Mouse (Mus musculus) mesoderm, embryonic 11.5 days (tissue): ENCODE measurements around the gene Luc7l2.

Experiments used
- DNase-seq: peaks from one replicate; pipeline ENCODE4 v3.0.0-alpha.2; 2012; ENCODE audit warnings: low read depth, low spot score

Gene Luc7l2

GRCm38 (mm10) chr6:38576096-38576495 is 25.0 kb downstream of the Luc7l2 start:
- DNase-seq = no peak

- no peak for DNase-seq
Measured at GRCm38 (mm10) chr6:38580112-38580857, 29.2 kb downstream of the Luc7l2 start.

- DNase-seq = no peak
Measured at GRCm38 (mm10) chr6:38581711-38582110, 30.6 kb downstream of the Luc7l2 start.

- no peak for DNase-seq
Measured at GRCm38 (mm10) chr6:38597481-38597880, 46.3 kb downstream of the Luc7l2 start.

GRCm38 (mm10) chr6:38609892-38610291 is 58.8 kb downstream of the Luc7l2 start:
- DNase-seq = peak; percentile 6

GRCm38 (mm10) chr6:38622406-38622805 is 71.3 kb downstream of the Luc7l2 start:
- DNase-seq = no peak

- DNase-seq = no peak
Measured at GRCm38 (mm10) chr6:38623457-38623856, 72.3 kb downstream of the Luc7l2 start.

GRCm38 (mm10) chr6:38624439-38624838 is 73.3 kb downstream of the Luc7l2 start:
- DNase-seq = no peak

GRCm38 (mm10) chr6:38626086-38626485 is 75.0 kb downstream of the Luc7l2 start:
- DNase-seq = no peak

- no peak for DNase-seq
Measured at GRCm38 (mm10) chr6:38627081-38627480, 75.9 kb downstream of the Luc7l2 start.

GRCm38 (mm10) chr6:38627486-38627885 is 76.4 kb downstream of the Luc7l2 start:
- no peak for DNase-seq

- no peak for DNase-seq
Measured at GRCm38 (mm10) chr6:38629556-38629955, 78.4 kb downstream of the Luc7l2 start.

GRCm38 (mm10) chr6:38632826-38633225 is 81.7 kb downstream of the Luc7l2 start:
- no peak for DNase-seq

- no peak for DNase-seq
Measured at GRCm38 (mm10) chr6:38634461-38634860, 83.3 kb downstream of the Luc7l2 start.

GRCm38 (mm10) chr6:38635941-38636851 is 85.1 kb downstream of the Luc7l2 start:
- DNase-seq = peak; percentile 50

GRCm38 (mm10) chr6:38636852-38637618 is 85.9 kb downstream of the Luc7l2 start, which contains the start of gene Klrg2:
Gene Klrg2, minus strand, starts transcription at chr6:38637242.
- peak; percentile 59 for DNase-seq

- no peak for DNase-seq
Measured at GRCm38 (mm10) chr6:38640401-38640800, 89.3 kb downstream of the Luc7l2 start.

GRCm38 (mm10) chr6:38641228-38641627 is 90.1 kb downstream of the Luc7l2 start:
- DNase-seq = no peak

- no peak for DNase-seq
Measured at GRCm38 (mm10) chr6:38641645-38642044, 90.5 kb downstream of the Luc7l2 start.

GRCm38 (mm10) chr6:38642593-38642992 is 91.5 kb downstream of the Luc7l2 start:
- no peak for DNase-seq

GRCm38 (mm10) chr6:38643039-38643438 is 91.9 kb downstream of the Luc7l2 start:
- DNase-seq = no peak

- no peak for DNase-seq
Measured at GRCm38 (mm10) chr6:38649545-38649944, 98.4 kb downstream of the Luc7l2 start.
